Mouse (Mus musculus) intestine, embryonic 15.5 days (tissue): Measurements from ENCODE around the gene Gast. TPM values are rescaled to one million over a fixed set of nuclear protein-coding genes. Genes with fewer than 3 reads are reported as not detected.

Experiments
- ATAC-seq: fragments of 200-750 bp; cut with Nextera tagmentation; 2 replicates; pipeline ENCODE4 v1.8.0; 2017; ENCODE audit warnings: moderate TSS enrichment, moderate library complexity
- H3K27ac ChIP-seq: fragments of 300-500 bp; sonication (generic); 2 replicates; pipeline ENCODE4 v1.5.1; 2015; ENCODE audit warnings: mild to moderate bottlenecking, inconsistent platforms
- H3K27me3 ChIP-seq: fragments of 300-500 bp; sonication (generic); replicated peaks from 2 replicates; pipeline ENCODE4 v1.6.1; 2015; ENCODE audit warnings: inconsistent platforms
- H3K36me3 ChIP-seq: fragments of 300-500 bp; sonication (generic); 2 replicates; pipeline ENCODE4 v1.6.1; 2015; ENCODE audit warnings: inconsistent platforms
- H3K4me1 ChIP-seq: fragments of 300-500 bp; sonication (generic); replicated peaks from 2 replicates; pipeline ENCODE4 v1.6.1; 2015; ENCODE audit warnings: inconsistent platforms
- H3K4me2 ChIP-seq: fragments of 300-500 bp; sonication (generic); replicated peaks from 2 replicates; pipeline ENCODE4 v1.6.1; 2015; ENCODE audit warnings: mild to moderate bottlenecking, inconsistent platforms
- H3K4me3 ChIP-seq: fragments of 300-500 bp; sonication (generic); replicated peaks from 2 replicates; pipeline ENCODE4 v1.5.1; 2015; ENCODE audit warnings: inconsistent platforms
- H3K9ac ChIP-seq: fragments of 300-500 bp; sonication (generic); 2 replicates; pipeline ENCODE4 v1.6.1; 2015; ENCODE audit warnings: inconsistent platforms
- H3K9me3 ChIP-seq: fragments of 300-500 bp; sonication (generic); 2 replicates; pipeline ENCODE4 v1.6.1; 2016; ENCODE audit warnings: inconsistent platforms
- WGBS: fragments of 180-500 bp; shearing (Covaris S2); methylation state at CpG from one replicate; pipeline ENCODE4 v1.1.7; 2015; 5-methylcytosine and 5-hydroxymethylcytosine counted together
- polyA plus RNA-seq: library from polyadenylated mRNA; unstranded; fragments of >200 nt; fragmentation: Nextera tagmentation; extraction: Ambion mirVana; gene quantifications from 2 replicates; pipeline ENCODE4 v1.2.1, GENCODE M21; 2015

The Gast gene
- polyA plus RNA-seq, 1 experiment from 2014 or later = 2.1 TPM

GRCm38 (mm10) chr11:100375127-100375526 is 40.9 kb downstream of the Gast start:
- H3K4me3 ChIP-seq = no peak overlapping the region
- H3K4me1 ChIP-seq = no peaks in the 10 kb centered on the region
- 91% methylated on average over 9 of the region's 9 CpGs for WGBS
- peaks cover 60% of the 10 kb centered on the region for H3K36me3 ChIP-seq
- no peak overlapping the region for H3K9ac ChIP-seq
- no peak overlapping the region for H3K4me2 ChIP-seq
- no peaks in the 10 kb centered on the region for H3K9me3 ChIP-seq
- H3K27me3 ChIP-seq = no peaks in the 10 kb centered on the region
- no peak for ATAC-seq
- H3K27ac ChIP-seq = no peak overlapping the region

- Histone ChIP-seq H3K4me2 (no peak overlapping the region), H3K36me3 (peaks cover 60% of the 10 kb centered on the region), H3K27me3 (no peaks in the 10 kb centered on the region), H3K4me1 (no peaks in the 10 kb centered on the region), H3K4me3 (no peak overlapping the region), H3K27ac (no peak overlapping the region), H3K9ac (no peak overlapping the region), H3K9me3 (no peaks in the 10 kb centered on the region)
- 79% methylated on average over 4 of the region's 4 CpGs for WGBS
- ATAC-seq = no peak
Observed at GRCm38 (mm10) chr11:100376005-100376404, 41.8 kb downstream of the Gast start.

GRCm38 (mm10) chr11:100376746-100377389 is 42.7 kb downstream of the Gast start:
- H3K27ac ChIP-seq = no peak overlapping the region
- 92% methylated on average over 21 of the region's 21 CpGs for WGBS
- H3K36me3 ChIP-seq = peaks cover 56% of the 10 kb centered on the region
- no peaks in the 10 kb centered on the region for H3K9me3 ChIP-seq
- no peak overlapping the region for H3K4me2 ChIP-seq
- no peak overlapping the region for H3K4me3 ChIP-seq
- no peaks in the 10 kb centered on the region for H3K4me1 ChIP-seq
- no peaks in the 10 kb centered on the region for H3K27me3 ChIP-seq
- H3K9ac ChIP-seq = no peak overlapping the region
- no peak for ATAC-seq

GRCm38 (mm10) chr11:100377989-100378388 is 43.8 kb downstream of the Gast start:
- H3K4me3 ChIP-seq = no peak overlapping the region
- ATAC-seq = no peak
- no peak overlapping the region for H3K27ac ChIP-seq
- 96% methylated on average over 14 of the region's 14 CpGs for WGBS
- H3K36me3 ChIP-seq = peaks cover 56% of the 10 kb centered on the region
- H3K4me1 ChIP-seq = no peaks in the 10 kb centered on the region
- H3K27me3 ChIP-seq = no peaks in the 10 kb centered on the region
- H3K9ac ChIP-seq = no peak overlapping the region
- no peak overlapping the region for H3K4me2 ChIP-seq
- no peaks in the 10 kb centered on the region for H3K9me3 ChIP-seq

GRCm38 (mm10) chr11:100378446-100378845 is 44.2 kb downstream of the Gast start:
- H3K9ac ChIP-seq = no peak overlapping the region
- H3K9me3 ChIP-seq = no peaks in the 10 kb centered on the region
- no peak for ATAC-seq
- no peaks in the 10 kb centered on the region for H3K27me3 ChIP-seq
- no peak overlapping the region for H3K4me2 ChIP-seq
- 96% methylated on average over 5 of the region's 5 CpGs for WGBS
- H3K4me1 ChIP-seq = no peaks in the 10 kb centered on the region
- H3K36me3 ChIP-seq = peaks cover 57% of the 10 kb centered on the region
- H3K4me3 ChIP-seq = no peak overlapping the region
- H3K27ac ChIP-seq = no peak overlapping the region

GRCm38 (mm10) chr11:100379311-100379710 is 45.1 kb downstream of the Gast start:
- no peak overlapping the region for H3K9ac ChIP-seq
- WGBS = 81% methylated on average over 4 of the region's 4 CpGs
- no peaks in the 10 kb centered on the region for H3K27me3 ChIP-seq
- ATAC-seq = no peak
- no peak overlapping the region for H3K4me2 ChIP-seq
- peaks cover 52% of the 10 kb centered on the region for H3K36me3 ChIP-seq
- H3K4me3 ChIP-seq = no peak overlapping the region
- H3K4me1 ChIP-seq = no peaks in the 10 kb centered on the region
- no peaks in the 10 kb centered on the region for H3K9me3 ChIP-seq
- H3K27ac ChIP-seq = no peak overlapping the region

GRCm38 (mm10) chr11:100382682-100383081 is 48.5 kb downstream of the Gast start:
- peaks cover 46% of the 10 kb centered on the region for H3K36me3 ChIP-seq
- no peaks in the 10 kb centered on the region for H3K27me3 ChIP-seq
- no peak for ATAC-seq
- H3K27ac ChIP-seq = no peak overlapping the region
- H3K4me3 ChIP-seq = no peak overlapping the region
- 87% methylated on average over 6 of the region's 6 CpGs for WGBS
- peaks cover 22% of the 10 kb centered on the region for H3K4me1 ChIP-seq
- no peak overlapping the region for H3K9ac ChIP-seq
- no peak overlapping the region for H3K4me2 ChIP-seq
- no peaks in the 10 kb centered on the region for H3K9me3 ChIP-seq

- H3K9ac ChIP-seq = no peak overlapping the region
- WGBS = 91% methylated on average over 3 of the region's 3 CpGs
- H3K4me2 ChIP-seq = no peak overlapping the region
- no peak overlapping the region for H3K27ac ChIP-seq
- no peak overlapping the region for H3K4me3 ChIP-seq
- no peak for ATAC-seq
- H3K27me3 ChIP-seq = no peaks in the 10 kb centered on the region
- peaks cover 45% of the 10 kb centered on the region for H3K4me1 ChIP-seq
- no peaks in the 10 kb centered on the region for H3K9me3 ChIP-seq
- H3K36me3 ChIP-seq = peaks cover 34% of the 10 kb centered on the region
Observed at GRCm38 (mm10) chr11:100385016-100385415, 50.8 kb downstream of the Gast start.

- peak; percentile 86 for ATAC-seq
- Histone ChIP-seq H3K27ac (peak overlapping the region; percentile 73), H3K9ac (no peak overlapping the region), H3K4me2 (peak overlapping the region; percentile 45), H3K4me1 (peaks cover 60% of the 10 kb centered on the region), H3K36me3 (peaks cover 27% of the 10 kb centered on the region), H3K9me3 (no peaks in the 10 kb centered on the region), H3K4me3 (0 out of 2 replicates have a peak overlapping the region, but pooled peaks have one; percentile 2), H3K27me3 (no peaks in the 10 kb centered on the region)
- WGBS = 41% methylated on average over 5 of the region's 5 CpGs
Observed at GRCm38 (mm10) chr11:100386586-100386985, 52.4 kb downstream of the Gast start.

Other genes starting within 250 kb of the Gast start
- gene Krt32, start 246.2 kb upstream of the Gast start, polyA plus RNA-seq = 0.11 TPM in 1 of 2 replicates, not detected in the other
- not detected in 2 replicates for gene Krt35, start 238.2 kb upstream of the Gast start, polyA plus RNA-seq
- not detected in 2 replicates for gene Krt36, start 228.8 kb upstream of the Gast start, polyA plus RNA-seq
- gene Krt13, start 212.8 kb upstream of the Gast start, polyA plus RNA-seq = 0.50 and 0.58 TPM in 2 replicates
- gene Krt15, start 198.5 kb upstream of the Gast start, polyA plus RNA-seq = 4.7 and 5.9 TPM in 2 replicates
- 743 and 782 TPM in 2 replicates for gene Krt19, start 185.7 kb upstream of the Gast start, polyA plus RNA-seq
- gene Krt9, start 141.2 kb upstream of the Gast start, polyA plus RNA-seq = not detected in 2 replicates
- 8.6 and 9.6 TPM in 2 replicates for gene Krt14, start 126.9 kb upstream of the Gast start, polyA plus RNA-seq
- not detected in 2 replicates for gene Krt16, start 85.5 kb upstream of the Gast start, polyA plus RNA-seq
- 11.6 and 12.7 TPM in 2 replicates for gene Krt17, start 73.4 kb upstream of the Gast start, polyA plus RNA-seq
- not detected in 2 replicates for gene Krt42, start 64.5 kb upstream of the Gast start, polyA plus RNA-seq
- 1,793 and 1,952 TPM in 2 replicates for gene Eif1, start 14.5 kb upstream of the Gast start, polyA plus RNA-seq
- 13.9 and 15.5 TPM in 2 replicates for gene Hap1, start 21.7 kb downstream of the Gast start, polyA plus RNA-seq
- gene Jup, start 63.4 kb downstream of the Gast start, polyA plus RNA-seq = 133 and 139 TPM in 2 replicates
- 44.1 and 45.4 TPM in 2 replicates for gene P3h4, start 80.4 kb downstream of the Gast start, polyA plus RNA-seq
- gene Fkbp10, start 81.3 kb downstream of the Gast start, polyA plus RNA-seq = 84.2 and 86.6 TPM in 2 replicates
- gene Nt5c3b, start 107.4 kb downstream of the Gast start, polyA plus RNA-seq = 94.2 and 100 TPM in 2 replicates
- gene Klhl10, start 107.5 kb downstream of the Gast start, polyA plus RNA-seq = 0.35 and 0.47 TPM in 2 replicates
- gene Klhl11, start 138.3 kb downstream of the Gast start, polyA plus RNA-seq = 5.7 and 5.9 TPM in 2 replicates
- gene Acly, start 193.6 kb downstream of the Gast start, polyA plus RNA-seq = 146 and 153 TPM in 2 replicates
- 0.19 and 0.20 TPM in 2 replicates for gene Ttc25, start 211.2 kb downstream of the Gast start, polyA plus RNA-seq
- gene Cnp, start 240.5 kb downstream of the Gast start, polyA plus RNA-seq = 32.1 and 34.4 TPM in 2 replicates